Mouse (Mus musculus) ES-E14 (cell line): ENCODE measurements around the gene Slc36a1.

Source experiments
- CHD2 ChIP-seq: IDR thresholded peaks from 2 replicates; pipeline ENCODE4 v1.6.1; 2014; ENCODE audit warnings: mild to moderate bottlenecking, low read depth, low read length, inconsistent platforms
- HCFC1 ChIP-seq: IDR thresholded peaks from 2 replicates; pipeline ENCODE4 v1.6.1; 2012; ENCODE audit warnings: low read length, inconsistent platforms, borderline replicate concordance; ENCODE audit not compliant: insufficient read depth
- MAFK ChIP-seq: IDR thresholded peaks from 2 replicates; pipeline ENCODE4 v1.6.1; 2014; ENCODE audit warnings: mild to moderate bottlenecking, low read depth, low read length, inconsistent platforms; ENCODE audit not compliant: insufficient read depth
- ZC3H11A ChIP-seq: IDR thresholded peaks from 2 replicates; pipeline ENCODE4 v1.6.1; 2012; ENCODE audit warnings: low read depth, mild to moderate bottlenecking, inconsistent platforms, low read length, borderline replicate concordance
- ZNF384 ChIP-seq: IDR thresholded peaks from 2 replicates; pipeline ENCODE4 v1.6.1; 2012; ENCODE audit warnings: low read depth, low read length, inconsistent platforms

GRCm38 (mm10) chr11:55261105-55261504 lies 57.0 kb downstream of the Slc36a1 start:
- TF ChIP-seq ZNF384 (no peak), ZC3H11A (no peak), MAFK (no peak), CHD2 (no peak), HCFC1 (no peak)
